Mouse (Mus musculus) frontal cortex, adult (tissue): ENCODE results near the gene Cmas.

Experiments
- ATAC-seq: cut with Nextera tagmentation; 2 replicates; pipeline ENCODE4 v1.9.2; 2017; ENCODE audit warnings: mild to moderate bottlenecking, moderate library complexity, mixed read lengths; ENCODE audit not compliant: low TSS enrichment

Cmas gene

DNA sequence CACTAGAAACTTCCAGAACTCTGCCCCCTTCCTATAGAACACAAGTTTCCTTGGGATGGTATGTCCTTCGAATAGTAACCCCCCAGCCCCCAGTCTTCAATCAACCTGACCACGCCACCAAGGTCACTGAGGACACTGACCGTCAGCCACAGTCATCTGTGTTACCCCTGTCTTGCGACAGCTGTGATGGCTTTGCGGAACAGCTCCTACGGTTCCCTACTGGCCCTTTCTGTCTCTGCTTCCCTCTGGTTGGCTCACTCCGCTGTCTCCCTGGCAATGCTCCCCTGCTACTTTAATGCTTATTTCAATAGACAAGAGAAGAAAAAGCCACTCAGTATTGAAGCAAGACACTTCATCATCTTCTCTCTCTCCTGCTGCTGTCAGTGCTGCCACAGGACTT lies 37.0 kb downstream of the Cmas start:
- peak; percentile 62 for ATAC-seq

- ATAC-seq, result no peak
Measured at GRCm38 (mm10) chr6:142795087-142795486, 38.6 kb downstream of the Cmas start.

- ATAC-seq, result no peak
Measured at GRCm38 (mm10) chr6:142795655-142796441, 39.4 kb downstream of the Cmas start.

DNA sequence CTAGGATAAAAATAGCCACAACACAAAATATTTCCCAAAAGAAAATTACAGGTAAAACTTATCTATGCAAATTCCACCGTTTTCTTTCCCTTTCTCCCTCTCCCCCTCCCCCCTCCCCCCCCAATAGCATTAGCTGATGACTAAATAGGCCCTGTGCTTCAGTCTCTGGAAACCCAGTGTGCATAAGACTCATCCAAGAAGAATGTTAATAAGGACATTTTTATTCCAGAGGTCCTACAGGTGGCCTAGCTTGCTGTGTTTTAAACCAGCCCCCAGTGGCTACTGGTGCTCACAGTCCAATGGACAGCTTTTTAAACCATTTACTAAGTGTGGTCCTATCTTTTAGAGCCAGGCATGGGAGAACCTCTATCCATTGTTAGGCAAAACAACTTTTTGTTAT lies 41.5 kb downstream of the Cmas start:
- ATAC-seq, result no peak

DNA sequence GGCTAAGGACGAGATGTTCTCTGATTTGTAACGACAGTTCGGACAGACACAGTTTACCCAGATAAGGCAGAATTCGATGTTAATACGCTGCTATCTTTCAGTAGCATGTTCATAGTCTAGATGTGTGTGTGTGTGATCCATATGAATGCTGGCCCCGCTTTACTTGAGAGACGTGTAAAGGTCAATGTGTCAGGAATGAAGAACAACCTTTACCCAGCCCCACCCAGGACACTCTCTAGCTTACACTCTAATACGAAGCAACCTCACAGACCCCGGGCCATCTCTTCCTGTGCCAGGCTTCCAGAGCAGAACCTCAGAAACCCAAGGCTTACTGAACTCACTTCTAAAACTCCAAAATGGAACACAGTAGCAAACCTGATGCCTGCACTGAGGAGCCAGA lies 42.4 kb downstream of the Cmas start:
- ATAC-seq, result no peak

GRCm38 (mm10) chr6:142799704-142800374 lies 43.4 kb downstream of the Cmas start:
- ATAC-seq, result no peak

GRCm38 (mm10) chr6:142801687-142802086 lies 45.2 kb downstream of the Cmas start:
- ATAC-seq, result no peak

- ATAC-seq, result no peak
Measured at GRCm38 (mm10) chr6:142802617-142803525, 46.4 kb downstream of the Cmas start.

DNA sequence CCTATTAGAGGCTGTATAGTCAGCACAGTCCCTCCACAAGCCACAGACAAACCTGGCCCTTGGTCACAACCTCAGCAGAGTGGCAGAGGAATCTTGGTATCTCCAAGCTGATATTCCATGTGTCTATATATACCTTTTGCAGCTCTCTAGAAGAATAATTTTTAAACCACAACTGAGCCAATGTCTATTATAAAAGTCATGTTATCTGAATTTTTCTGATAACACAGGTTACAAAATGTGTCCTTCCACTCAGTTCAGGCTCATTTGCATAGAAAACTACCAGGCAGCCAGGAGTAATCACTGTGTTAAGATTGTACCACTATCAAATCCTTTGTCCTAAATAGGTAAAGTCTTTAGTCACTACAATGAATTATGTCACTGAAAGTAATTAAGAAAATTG lies 47.9 kb downstream of the Cmas start, which contains the start of gene Sult6b2:
Gene Sult6b2, minus strand, starts transcription at position 101 of the 400 bp plus-strand sequence.
- ATAC-seq, result no peak

DNA sequence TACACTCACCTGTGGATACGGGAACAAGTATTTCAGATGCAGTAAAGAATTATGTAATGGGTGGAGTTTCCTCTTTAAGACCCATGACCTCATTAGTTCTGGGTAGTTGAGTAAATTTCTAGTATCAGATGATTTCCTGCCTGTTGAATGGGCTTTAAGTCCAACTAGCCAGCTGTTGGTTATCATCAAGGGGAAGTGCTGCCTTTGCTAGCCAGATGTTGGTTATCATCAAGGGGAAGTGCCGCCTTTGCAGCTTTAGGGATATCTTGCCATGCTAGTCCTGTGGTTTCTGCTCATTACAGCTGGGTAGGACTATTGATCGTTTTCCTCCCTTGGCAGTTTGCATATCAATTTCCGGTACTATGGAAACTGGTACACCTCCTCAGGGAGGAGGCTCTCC lies 49.8 kb downstream of the Cmas start:
- no peak for ATAC-seq

- no peak for ATAC-seq
Measured at GRCm38 (mm10) chr6:142809373-142810098, 53.0 kb downstream of the Cmas start.

- ATAC-seq, result no peak
Measured at GRCm38 (mm10) chr6:142810239-142810638, 53.8 kb downstream of the Cmas start.

DNA sequence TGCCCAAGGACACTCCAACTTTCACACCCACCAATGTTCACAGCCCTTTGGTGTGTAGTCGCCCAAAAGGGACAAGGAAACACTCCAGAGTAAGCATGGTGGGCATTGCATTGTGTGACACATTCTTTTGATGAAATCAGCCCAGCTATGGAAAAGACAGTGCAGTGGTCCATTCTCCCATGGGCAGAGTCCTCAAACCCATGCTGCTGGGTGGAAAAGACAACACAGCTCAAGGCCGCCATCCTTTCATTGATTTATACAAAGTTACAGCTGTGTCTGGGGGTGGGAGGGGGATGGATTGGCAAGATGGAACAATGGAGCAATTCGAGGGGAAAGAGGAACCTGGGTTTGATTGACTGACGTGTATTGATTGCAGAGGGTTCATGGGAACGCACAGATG lies 56.5 kb downstream of the Cmas start:
- no peak for ATAC-seq

DNA sequence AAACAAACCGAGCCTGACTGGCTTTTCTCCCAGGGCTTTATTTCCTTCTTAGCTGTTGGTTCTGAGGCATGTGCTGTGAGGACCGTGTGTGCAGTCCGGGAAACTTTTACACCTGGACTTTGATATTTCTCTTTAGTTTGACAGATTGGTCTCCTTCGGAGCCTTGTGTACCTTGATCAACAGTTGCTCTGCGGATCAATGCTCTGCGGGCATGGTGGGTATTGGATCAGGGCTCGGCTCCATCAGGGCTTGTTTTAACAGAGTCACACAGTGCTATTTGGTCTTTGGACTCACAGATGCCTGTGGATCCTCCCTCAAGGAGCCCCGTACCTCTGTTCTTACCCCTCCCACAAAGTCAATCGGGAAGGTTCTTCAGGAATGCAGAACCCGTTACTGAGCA lies 57.5 kb downstream of the Cmas start:
- ATAC-seq, result no peak

DNA sequence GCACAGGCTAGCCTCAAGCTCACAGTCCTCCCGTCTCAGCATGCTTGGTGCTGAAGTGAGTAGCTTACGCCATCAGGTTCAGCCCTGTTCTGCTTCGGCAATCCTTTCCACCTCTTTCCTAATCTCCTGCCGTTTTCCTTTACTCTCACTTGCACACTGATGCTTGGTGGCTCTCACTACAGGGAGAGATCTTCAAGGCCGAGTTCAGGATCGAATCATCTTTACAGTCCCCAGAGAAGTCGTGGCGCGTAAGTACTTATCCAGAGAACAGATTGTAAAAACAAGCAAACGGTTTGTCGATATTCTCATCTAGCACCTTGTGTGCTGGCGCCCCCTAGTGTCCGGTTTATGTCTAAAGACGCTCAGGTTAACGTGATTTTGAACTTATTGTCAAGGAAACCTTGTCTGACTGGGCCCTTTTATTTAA lies 58.0 kb downstream of the Cmas start:
- peak; percentile 95 for ATAC-seq

DNA sequence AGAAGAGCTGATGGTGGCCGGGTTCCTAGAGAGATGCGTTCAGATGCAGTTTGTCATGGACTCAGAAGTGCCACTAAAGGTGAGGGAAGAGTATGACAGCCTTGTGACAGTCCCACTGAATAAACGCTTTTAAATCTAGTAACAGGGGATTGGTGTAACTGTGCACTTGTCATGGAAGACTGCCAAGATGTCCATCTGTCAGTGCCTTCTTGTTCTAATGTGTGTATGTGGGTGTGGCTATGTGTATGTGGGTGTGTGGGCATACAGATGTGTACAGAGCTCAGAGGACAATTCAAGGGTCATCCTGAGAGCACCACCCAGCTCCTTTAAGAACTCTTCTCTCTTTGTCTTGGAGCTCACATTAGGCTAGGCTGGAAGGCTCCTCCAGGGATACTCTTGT lies 59.0 kb downstream of the Cmas start:
- no peak for ATAC-seq

DNA sequence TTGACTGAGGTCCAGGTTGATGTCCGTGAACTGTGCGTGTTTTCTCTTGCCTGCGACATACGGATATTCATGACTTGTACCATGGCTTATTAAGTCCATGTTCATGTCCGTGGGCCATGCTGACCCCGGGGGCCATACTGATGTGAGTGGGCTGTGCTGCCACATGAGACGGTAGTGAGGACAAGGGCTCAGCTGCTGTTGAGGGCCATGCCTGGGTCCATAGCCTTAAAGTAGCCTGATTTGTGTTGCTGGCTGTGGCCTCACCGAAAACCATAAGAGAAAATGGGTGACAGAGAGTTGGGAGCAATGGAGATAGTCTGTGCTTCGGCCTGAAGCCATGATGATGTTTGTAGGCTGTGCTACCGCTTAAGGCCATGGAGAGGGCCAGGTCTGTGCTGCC lies 61.8 kb downstream of the Cmas start:
- no peak for ATAC-seq

DNA sequence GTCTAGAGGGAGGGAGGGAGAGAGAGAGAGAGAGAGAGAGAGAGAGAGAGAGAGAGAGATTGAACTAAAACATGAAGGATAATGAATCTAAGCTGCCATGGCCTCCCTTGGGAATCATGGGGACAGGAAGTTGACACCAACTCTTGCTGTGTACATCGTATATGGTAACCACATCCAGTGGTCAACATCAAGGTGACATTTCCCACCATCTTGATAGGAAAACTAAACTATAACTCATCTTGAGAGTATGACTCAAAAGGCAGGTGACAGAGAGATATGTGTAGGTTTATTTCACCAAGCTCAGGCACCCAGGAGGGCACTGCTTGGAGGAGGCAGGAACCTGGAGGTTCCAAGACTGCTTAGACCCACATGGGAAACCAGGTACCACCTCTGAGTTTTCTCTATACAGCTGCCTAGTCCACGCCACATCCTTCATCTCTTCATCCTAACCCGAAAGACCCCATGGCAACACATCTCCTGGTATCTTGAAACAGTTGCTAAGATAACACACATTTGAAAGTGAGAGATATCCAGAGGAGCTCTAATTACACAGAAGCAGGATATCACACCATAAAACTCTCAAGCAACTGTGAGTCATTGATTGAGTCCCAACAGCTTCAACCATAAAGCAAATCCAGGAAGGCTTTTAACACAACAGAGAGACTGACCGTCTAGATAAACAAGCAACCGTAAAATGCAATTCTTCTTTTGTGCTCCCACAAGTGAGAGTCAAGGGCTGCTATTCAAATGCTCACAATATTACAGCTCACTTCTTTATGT lies 66.7 kb downstream of the Cmas start:
- ATAC-seq, result no peak
